In genomic region chr9:61467436-61467835, GRCm38 (mm10) we compare ENCODE assay signal across 26 mouse cellular contexts.
A peak's percentile ranks its signal among the peaks of the same experiment; 100 is the strongest.
DNase-seq lines count a peak whose midpoint lies in the region; ATAC-seq lines count a peak whose summit lies in the region.
"Had no signal": no experiment of that assay in that cellular context is flagged by ENCODE, and none has a peak within 500 bp of the region (broad histone marks: within the 10 kb centered on the region; RNA-seq: fewer than 3 reads in every experiment).

No protein-coding gene starts in this region.

- peak; percentile 62 for DNase-seq in adrenal gland, adult 2 months
- no peak for DNase-seq in adrenal gland, postnatal 4 days (ENCODE audit: low spot score in 2 of 2)
- DNase-seq in hindbrain, embryonic 11.5 days (ENCODE audit: low spot score), result no peak
- DNase-seq in hindbrain, embryonic 14.5 days (ENCODE audit: low spot score), result no peak
- no peak for DNase-seq in midbrain, embryonic 10.5 days (ENCODE audit: low spot score)
- no peak for DNase-seq in midbrain, embryonic 14.5 days
- DNase-seq in 3T3-L1 (ENCODE audit: low read depth, low spot score), result peak; percentile 34
- no peak for DNase-seq in retina, postnatal 1 day
- DNase-seq: adrenal gland, postnatal 14 days; B cell, adult 2 months; cerebellum, adult 11-12 months; cerebellum, adult 8-10 months; cerebellum, postnatal 10 days; cerebellum, postnatal 36 days; embryo, embryonic 11 days; gastrocnemius, postnatal 10 days; gastrocnemius, postnatal 36 days; heart, adult 2 months had no signal

- 0 out of 2 replicates have a peak overlapping the region, but pooled peaks have one; percentile 40 for H3K27ac ChIP-seq in hindbrain, embryonic 11.5 days (ENCODE audit: low read depth, low read length)
- no peak overlapping the region for H3K27ac ChIP-seq in hindbrain, embryonic 14.5 days
- H3K27ac ChIP-seq in midbrain, embryonic 10.5 days (replicated peaks), result peak overlapping the region; percentile 82; the same call in 1 of the 2 replicates
- no peak overlapping the region for H3K27ac ChIP-seq in midbrain, embryonic 14.5 days (replicated peaks; ENCODE audit: low read depth, low read length)
- H3K27ac ChIP-seq: embryonic facial prominence, embryonic 10.5 days; embryonic facial prominence, embryonic 13.5 days; heart, adult 2 months; heart, embryonic 10.5 days had no signal

- H3K27me3 ChIP-seq in hindbrain, embryonic 11.5 days (ENCODE audit: control insufficient read depth, insufficient read depth, low read length), result no peaks in the 10 kb centered on the region
- peaks cover 13% of the 10 kb centered on the region; the same call in 1 of the 2 replicates for H3K27me3 ChIP-seq in hindbrain, embryonic 14.5 days (ENCODE audit: control insufficient read depth, insufficient read depth, low read length)
- peaks cover 13% of the 10 kb centered on the region; the same call in 1 of the 2 replicates for H3K27me3 ChIP-seq in midbrain, embryonic 10.5 days (ENCODE audit: low read depth, poor library complexity, severe bottlenecking)
- H3K27me3 ChIP-seq in midbrain, embryonic 14.5 days (ENCODE audit: control insufficient read depth, insufficient read depth, low read length), result no peaks in the 10 kb centered on the region
- H3K27me3 ChIP-seq: CH12.LX; embryonic facial prominence, embryonic 13.5 days had no signal

- 94% methylated on average over 3 of the region's 3 CpGs for WGBS in hindbrain, embryonic 11.5 days
- WGBS in hindbrain, embryonic 14.5 days, result 87% methylated on average over 3 of the region's 3 CpGs
- 91% methylated on average over 3 of the region's 3 CpGs for WGBS in midbrain, embryonic 10.5 days
- 91% methylated on average over 3 of the region's 3 CpGs for WGBS in midbrain, embryonic 14.5 days

- H3K4me3 ChIP-seq in hindbrain, embryonic 11.5 days (ENCODE audit: low read depth, low read length), result no peak overlapping the region
- H3K4me3 ChIP-seq in hindbrain, embryonic 14.5 days (replicated peaks; ENCODE audit: low read length), result no peak overlapping the region
- H3K4me3 ChIP-seq in midbrain, embryonic 10.5 days, result no peak overlapping the region
- H3K4me3 ChIP-seq in midbrain, embryonic 14.5 days (replicated peaks; ENCODE audit: low read depth, low read length), result no peak overlapping the region
- H3K4me3 ChIP-seq: embryonic facial prominence, embryonic 10.5 days; embryonic facial prominence, embryonic 13.5 days; erythroblast, embryonic 14.5 days; forebrain, embryonic 13.5 days; heart, adult 2 months; heart, embryonic 10.5 days had no signal

- no peaks in the 10 kb centered on the region for H3K36me3 ChIP-seq in hindbrain, embryonic 11.5 days (ENCODE audit: control insufficient read depth, insufficient read depth, low read length)
- no peaks in the 10 kb centered on the region for H3K36me3 ChIP-seq in hindbrain, embryonic 14.5 days (replicated peaks; ENCODE audit: control insufficient read depth, insufficient read depth)
- no peaks in the 10 kb centered on the region for H3K36me3 ChIP-seq in midbrain, embryonic 10.5 days
- H3K36me3 ChIP-seq in midbrain, embryonic 14.5 days (ENCODE audit: control insufficient read depth, insufficient read depth, low read length), result no peaks in the 10 kb centered on the region
- H3K36me3 ChIP-seq: embryonic facial prominence, embryonic 10.5 days; embryonic facial prominence, embryonic 13.5 days; G1E; heart, embryonic 10.5 days had no signal

- peaks cover 14% of the 10 kb centered on the region for H3K4me1 ChIP-seq in hindbrain, embryonic 11.5 days (replicated peaks; ENCODE audit: control insufficient read depth, insufficient read depth, low read length)
- H3K4me1 ChIP-seq in hindbrain, embryonic 14.5 days (replicated peaks; ENCODE audit: control insufficient read depth, insufficient read depth, low read length), result peaks cover 15% of the 10 kb centered on the region
- H3K4me1 ChIP-seq in midbrain, embryonic 10.5 days, result peaks cover 47% of the 10 kb centered on the region
- peaks cover 24% of the 10 kb centered on the region for H3K4me1 ChIP-seq in midbrain, embryonic 14.5 days (ENCODE audit: control insufficient read depth, insufficient read depth, low read length)

- H3K9me3 ChIP-seq in hindbrain, embryonic 11.5 days (ENCODE audit: control insufficient read depth, low read length), result no peaks in the 10 kb centered on the region; the same call in 1 of the 2 replicates
- H3K9me3 ChIP-seq in hindbrain, embryonic 14.5 days (ENCODE audit: control insufficient read depth, low read length), result peaks cover 16% of the 10 kb centered on the region
- H3K9me3 ChIP-seq in midbrain, embryonic 10.5 days (replicated peaks), result peaks cover 11% of the 10 kb centered on the region; the same call in 1 of the 2 replicates
- no peaks in the 10 kb centered on the region; the same call in 1 of the 2 replicates for H3K9me3 ChIP-seq in midbrain, embryonic 14.5 days (ENCODE audit: control insufficient read depth, low read length)
- H3K9me3 ChIP-seq: G1E; heart, embryonic 10.5 days had no signal

- ATAC-seq in hindbrain, embryonic 11.5 days (ENCODE audit: low FRiP score), result no peak
- no peak for ATAC-seq in hindbrain, embryonic 14.5 days (ENCODE audit: low FRiP score)
- ATAC-seq in midbrain, embryonic 14.5 days (ENCODE audit: low FRiP score, low TSS enrichment), result no peak
- ATAC-seq: intestine, postnatal 0 days had no signal

- no peak overlapping the region for H3K9ac ChIP-seq in hindbrain, embryonic 11.5 days (ENCODE audit: low read depth, low read length)
- no peak overlapping the region for H3K9ac ChIP-seq in hindbrain, embryonic 14.5 days
- no peak overlapping the region for H3K9ac ChIP-seq in midbrain, embryonic 14.5 days (replicated peaks; ENCODE audit: low read length)
- H3K9ac ChIP-seq: embryonic facial prominence, embryonic 13.5 days; forebrain, embryonic 13.5 days had no signal

- H3K4me2 ChIP-seq in hindbrain, embryonic 11.5 days (replicated peaks; ENCODE audit: low read depth, low read length), result no peak overlapping the region
- no peak overlapping the region for H3K4me2 ChIP-seq in hindbrain, embryonic 14.5 days (replicated peaks)
- no peak overlapping the region for H3K4me2 ChIP-seq in midbrain, embryonic 14.5 days (ENCODE audit: low read length)
- H3K4me2 ChIP-seq: embryonic facial prominence, embryonic 13.5 days; forebrain, embryonic 13.5 days had no signal

Comparison
In these comparisons a context has a peak if more than half of its experiments do, and no peak if none do; other contexts are left out.
1. DNase-seq: peak in adrenal gland, adult 2 months (single experiment) and 3T3-L1 (single experiment); none in adrenal gland, postnatal 4 days (0 of 2), hindbrain, embryonic 11.5 days (single experiment), hindbrain, embryonic 14.5 days (single experiment), midbrain, embryonic 10.5 days (single experiment), midbrain, embryonic 14.5 days (single experiment) and retina, postnatal 1 day (single experiment).
2. H3K27ac ChIP-seq: peak in hindbrain, embryonic 11.5 days (single experiment) and midbrain, embryonic 10.5 days (single experiment); none in hindbrain, embryonic 14.5 days (single experiment) and midbrain, embryonic 14.5 days (single experiment).